Mouse (Mus musculus) testis, postnatal 10 days (tissue): Measurements from ENCODE around the gene Zfp446.

Experiments
- DNase-seq: peaks from one replicate; pipeline ENCODE4 v3.0.0; 2021; ENCODE audit warnings: low spot score

Gene Zfp446

GRCm38 (mm10) chr7:12987409-12988189 is 10.0 kb downstream of the Zfp446 start:
- no peak for DNase-seq

- no peak for DNase-seq
These were observed 14.6 kb downstream of the Zfp446 start for GRCm38 (mm10) chr7:12992222-12992621.

- DNase-seq = no peak
These were observed 15.5 kb downstream of the Zfp446 start for GRCm38 (mm10) chr7:12993148-12993547.

GRCm38 (mm10) chr7:12995862-12996261 is 18.2 kb downstream of the Zfp446 start:
- DNase-seq = no peak

- DNase-seq = no peak
These were observed 19.6 kb downstream of the Zfp446 start for GRCm38 (mm10) chr7:12997230-12997629.

- no peak for DNase-seq
These were observed 20.4 kb downstream of the Zfp446 start, which contains the start of gene Slc27a5 for GRCm38 (mm10) chr7:12998053-12998452. Slc27a5 (minus strand) TSS chr7:12998192.

GRCm38 (mm10) chr7:12998851-12999250 is 21.2 kb downstream of the Zfp446 start, which contains the start of gene Trim28:
Trim28 (plus strand) TSS chr7:12999114.
- no peak for DNase-seq

GRCm38 (mm10) chr7:13001584-13001983 is 23.9 kb downstream of the Zfp446 start:
- DNase-seq = no peak

GRCm38 (mm10) chr7:13003380-13003779 is 25.7 kb downstream of the Zfp446 start:
- DNase-seq = no peak

- no peak for DNase-seq
These were observed 28.4 kb downstream of the Zfp446 start for GRCm38 (mm10) chr7:13006011-13006410.

GRCm38 (mm10) chr7:13006531-13006930 is 28.9 kb downstream of the Zfp446 start:
- DNase-seq = no peak

GRCm38 (mm10) chr7:13007341-13008092 is 29.9 kb downstream of the Zfp446 start:
- DNase-seq = no peak

- peak; percentile 91 for DNase-seq
These were observed 31.7 kb downstream of the Zfp446 start for GRCm38 (mm10) chr7:13009143-13010004.

GRCm38 (mm10) chr7:13010005-13010908 is 32.6 kb downstream of the Zfp446 start, which contains the start of gene Zbtb45:
Zbtb45 (minus strand) TSS chr7:13010034.
- no peak for DNase-seq

- no peak for DNase-seq
These were observed 36.0 kb downstream of the Zfp446 start for GRCm38 (mm10) chr7:13013671-13014070.

- DNase-seq = no peak
These were observed 36.7 kb downstream of the Zfp446 start for GRCm38 (mm10) chr7:13014275-13014839.

- no peak for DNase-seq
These were observed 37.6 kb downstream of the Zfp446 start for GRCm38 (mm10) chr7:13015217-13015616.

GRCm38 (mm10) chr7:13022773-13023535 is 45.3 kb downstream of the Zfp446 start:
- DNase-seq = peak; percentile 84

- peak; percentile 97 for DNase-seq
These were observed 46.5 kb downstream of the Zfp446 start for GRCm38 (mm10) chr7:13023928-13024731.
